Mouse (Mus musculus): Measurements from ENCODE around the gene Ubash3b.
A peak's percentile ranks its signal among the peaks of the same experiment; 100 is the strongest.

Gene Ubash3b

GRCm38 (mm10) chr9:41091187-41091586 is 70.3 kb downstream of the Ubash3b start:
- DNase-seq (ENCODE audit: low spot score in 2 of 2), result no peak

GRCm38 (mm10) chr9:41087831-41088383 is 73.6 kb downstream of the Ubash3b start:
- no peak for DNase-seq (ENCODE audit: low spot score in 2 of 2)

GRCm38 (mm10) chr9:41084191-41084901 is 77.2 kb downstream of the Ubash3b start:
- no peak for DNase-seq (ENCODE audit: low spot score in 2 of 2)

GRCm38 (mm10) chr9:41083386-41084055 is 78.0 kb downstream of the Ubash3b start:
- no peak for DNase-seq (ENCODE audit: low spot score in 2 of 2)

- DNase-seq (ENCODE audit: low spot score in 2 of 2), result no peak
These were observed 78.6 kb downstream of the Ubash3b start for GRCm38 (mm10) chr9:41082891-41083290.

- DNase-seq (ENCODE audit: low spot score in 2 of 2), result no peak
These were observed 80.6 kb downstream of the Ubash3b start for GRCm38 (mm10) chr9:41080877-41081276.

- no peak for DNase-seq (ENCODE audit: low spot score in 2 of 2)
These were observed 81.9 kb downstream of the Ubash3b start for GRCm38 (mm10) chr9:41079428-41080155.

GRCm38 (mm10) chr9:41078198-41078597 is 83.3 kb downstream of the Ubash3b start:
- peak; percentile 30 to 34 for DNase-seq (ENCODE audit: low spot score in 2 of 2)

GRCm38 (mm10) chr9:41076150-41076549 is 85.3 kb downstream of the Ubash3b start:
- no peak for DNase-seq (ENCODE audit: low spot score in 2 of 2)

GRCm38 (mm10) chr9:41075528-41075927 is 86.0 kb downstream of the Ubash3b start:
- no peak for DNase-seq (ENCODE audit: low spot score in 2 of 2)

GRCm38 (mm10) chr9:41073196-41074009 is 88.1 kb downstream of the Ubash3b start:
- no peak for DNase-seq (ENCODE audit: low spot score in 2 of 2)

GRCm38 (mm10) chr9:41072786-41073185 is 88.7 kb downstream of the Ubash3b start:
- DNase-seq (ENCODE audit: low spot score in 2 of 2), result no peak

GRCm38 (mm10) chr9:41071906-41072511 is 89.5 kb downstream of the Ubash3b start:
- no peak for DNase-seq (ENCODE audit: low spot score in 2 of 2)

- no peak for DNase-seq (ENCODE audit: low spot score in 2 of 2)
These were observed 90.7 kb downstream of the Ubash3b start for GRCm38 (mm10) chr9:41070761-41071181.

GRCm38 (mm10) chr9:41069509-41069908 is 92.0 kb downstream of the Ubash3b start:
- DNase-seq (ENCODE audit: low spot score in 2 of 2), result no peak

GRCm38 (mm10) chr9:41061446-41061845 is 100.1 kb downstream of the Ubash3b start:
- DNase-seq (ENCODE audit: low spot score in 2 of 2), result no peak

GRCm38 (mm10) chr9:41060617-41061016 is 100.9 kb downstream of the Ubash3b start:
- no peak for DNase-seq (ENCODE audit: low spot score in 2 of 2)

- DNase-seq (ENCODE audit: low spot score in 2 of 2), result no peak
These were observed 102.5 kb downstream of the Ubash3b start for GRCm38 (mm10) chr9:41058765-41059535.

- peak; percentile 85 to 86 for DNase-seq (ENCODE audit: low spot score in 2 of 2)
These were observed 107.3 kb downstream of the Ubash3b start for GRCm38 (mm10) chr9:41054166-41054565.

- no peak for DNase-seq (ENCODE audit: low spot score in 2 of 2)
These were observed 108.0 kb downstream of the Ubash3b start for GRCm38 (mm10) chr9:41053478-41053877.
